Mouse (Mus musculus) CH12.LX (cell line): ENCODE measurements around the gene 2310039H08Rik. TPM values are rescaled to one million over a fixed set of nuclear protein-coding genes. Genes with fewer than 3 reads are reported as not detected.

Source experiments
- DNase-seq: peaks from one replicate; pipeline ENCODE4 v3.0.0-alpha.2; 2013; ENCODE audit errors: extremely low read depth
- H3K27ac ChIP-seq: 2 replicates; pipeline ENCODE4 v1.5.1; 2012; ENCODE audit warnings: low read depth, mild to moderate bottlenecking, control low read depth, moderate library complexity; ENCODE audit not compliant: insufficient read depth
- H3K27me3 ChIP-seq: replicated peaks from 2 replicates; pipeline ENCODE3; 2012; ENCODE audit warnings: inconsistent platforms
- H3K36me3 ChIP-seq, 2 experiments: replicated peaks in 1 of 2; 2 replicates each; pipeline versions ENCODE3 to v1.6.1; 2012; ENCODE audit warnings: inconsistent platforms in 1 of 2, low read length in 1 of 2, mild to moderate bottlenecking in 1 of 2, mixed read lengths in 1 of 2, moderate library complexity in 1 of 2; ENCODE audit not compliant: control insufficient read depth in 1 of 2, insufficient read depth in 1 of 2
- H3K4me1 ChIP-seq, 2 experiments: 2 replicates each; pipeline ENCODE4 v1.6.1; 2012; ENCODE audit warnings: inconsistent platforms in 1 of 2, moderate library complexity in 1 of 2; ENCODE audit not compliant: insufficient read depth in 2 of 2, control insufficient read depth in 1 of 2
- H3K4me2 ChIP-seq: 2 replicates; pipeline ENCODE4 v1.6.1; 2012; ENCODE audit warnings: low read depth, mild to moderate bottlenecking, control low read depth; ENCODE audit not compliant: poor library complexity, insufficient read depth, severe bottlenecking
- H3K4me3 ChIP-seq, 3 experiments: fragments of 150-350 bp in 1 of 3; sonication (generic) in 1 of 3; replicated peaks in 1 of 3; 2 replicates each; pipeline versions ENCODE3 to v1.5.1; 2011 to 2012; ENCODE audit warnings: low read depth in 2 of 3, low read length in 2 of 3, mild to moderate bottlenecking in 2 of 3, moderate library complexity in 2 of 3, control low read depth in 1 of 3, improper control_type of control experiment in 1 of 3, inconsistent platforms in 1 of 3, mixed read lengths in 1 of 3; ENCODE audit not compliant: poor library complexity in 1 of 3
- H3K79me2 ChIP-seq: replicated peaks from 2 replicates; pipeline ENCODE4 v1.6.1; 2012; ENCODE audit warnings: mild to moderate bottlenecking, moderate library complexity; ENCODE audit not compliant: control insufficient read depth, poor library complexity, insufficient read depth, severe bottlenecking; ENCODE audit errors: extremely low read depth
- H3K9ac ChIP-seq: 2 replicates; pipeline ENCODE4 v1.6.1; 2012; ENCODE audit warnings: low read depth, mild to moderate bottlenecking, control low read depth, moderate library complexity; ENCODE audit not compliant: insufficient read depth
- H3K9me3 ChIP-seq: replicated peaks from 2 replicates; pipeline ENCODE3; 2012; ENCODE audit warnings: low read length, inconsistent platforms, mixed read lengths
- BHLHE40 ChIP-seq: IDR thresholded peaks from 2 replicates; pipeline ENCODE4 v1.6.1; 2011; ENCODE audit warnings: mild to moderate bottlenecking, low read depth, low read length, improper control_type of control experiment
- CHD1 ChIP-seq: IDR thresholded peaks from 2 replicates; pipeline ENCODE4 v1.6.1; 2012; ENCODE audit warnings: low read depth, low read length, improper control_type of control experiment, inconsistent platforms
- CTCF ChIP-seq, 2 experiments: IDR thresholded peaks in 1 of 2; conservative IDR thresholded peaks in 1 of 2; 2 replicates each; pipeline ENCODE4 v1.5.1; 2011 to 2012; ENCODE audit warnings: low read depth in 2 of 2, low read length in 2 of 2, improper control_type of control experiment in 1 of 2, inconsistent platforms in 1 of 2, mild to moderate bottlenecking in 1 of 2, moderate library complexity in 1 of 2
- E2F4 ChIP-seq: IDR thresholded peaks from 2 replicates; pipeline ENCODE4 v1.6.1; 2011; ENCODE audit warnings: low read depth, low read length, improper control_type of control experiment; ENCODE audit not compliant: insufficient replicate concordance
- EP300 ChIP-seq: IDR thresholded peaks from 2 replicates; pipeline ENCODE4 v1.6.1; 2011; ENCODE audit warnings: low read length, improper control_type of control experiment
- GABPA ChIP-seq: IDR thresholded peaks from 2 replicates; pipeline ENCODE4 v1.6.1; 2012; ENCODE audit warnings: low read depth, low read length, improper control_type of control experiment, inconsistent platforms; ENCODE audit not compliant: insufficient replicate concordance
- IRF4 ChIP-seq: IDR thresholded peaks from 2 replicates; pipeline ENCODE4 v1.6.1; 2014; ENCODE audit warnings: low read depth, mild to moderate bottlenecking, inconsistent platforms, low read length, improper control_type of control experiment
- JUN ChIP-seq: IDR thresholded peaks from 2 replicates; pipeline ENCODE4 v1.6.1; 2011; ENCODE audit warnings: low read depth, mild to moderate bottlenecking, low read length, improper control_type of control experiment, moderate library complexity; ENCODE audit not compliant: insufficient read depth
- JUND ChIP-seq: conservative IDR thresholded peaks from 2 replicates; pipeline ENCODE4 v1.6.1; 2011; ENCODE audit warnings: low read depth, low read length, improper control_type of control experiment
- KAT2A ChIP-seq: IDR thresholded peaks from 2 replicates; pipeline ENCODE4 v1.6.1; 2012; ENCODE audit warnings: low read length, improper control_type of control experiment, inconsistent platforms; ENCODE audit not compliant: insufficient replicate concordance
- MAFK ChIP-seq: IDR thresholded peaks from 2 replicates; pipeline ENCODE4 v1.6.1; 2011; ENCODE audit warnings: low read length, improper control_type of control experiment; ENCODE audit not compliant: insufficient replicate concordance
- MAX ChIP-seq: IDR thresholded peaks from 2 replicates; pipeline ENCODE4 v1.6.1; 2011; ENCODE audit warnings: low read length, improper control_type of control experiment
- MAZ ChIP-seq: IDR thresholded peaks from 2 replicates; pipeline ENCODE4 v1.6.1; 2012; ENCODE audit warnings: low read depth, mild to moderate bottlenecking, inconsistent platforms, low read length, improper control_type of control experiment, moderate library complexity
- MYC ChIP-seq: IDR thresholded peaks from 2 replicates; pipeline ENCODE4 v1.6.1; 2011; ENCODE audit warnings: low read depth, mild to moderate bottlenecking, improper control_type of control experiment, low read length
- NELFE ChIP-seq: IDR thresholded peaks from 2 replicates; pipeline ENCODE4 v1.6.1; 2011; ENCODE audit warnings: low read depth, low read length, improper control_type of control experiment
- POLR2A ChIP-seq: IDR thresholded peaks from 2 replicates; pipeline ENCODE4 v1.6.1; 2011; ENCODE audit warnings: low read depth, mild to moderate bottlenecking, improper control_type of control experiment, low read length
- POLR2AphosphoS2 ChIP-seq: IDR thresholded peaks from 2 replicates; pipeline ENCODE4 v1.6.1; 2011; ENCODE audit warnings: low read depth, low read length, improper control_type of control experiment
- SIN3A ChIP-seq: IDR thresholded peaks from 2 replicates; pipeline ENCODE4 v1.6.1; 2012; ENCODE audit warnings: low read length, improper control_type of control experiment, inconsistent platforms
- SMC3 ChIP-seq: IDR thresholded peaks from 2 replicates; pipeline ENCODE4 v1.6.1; 2011; ENCODE audit warnings: low read depth, low read length, improper control_type of control experiment
- TCF12 ChIP-seq: IDR thresholded peaks from 2 replicates; pipeline ENCODE4 v1.6.1; 2014; ENCODE audit warnings: low read depth, mild to moderate bottlenecking, inconsistent platforms, low read length, improper control_type of control experiment
- USF2 ChIP-seq: conservative IDR thresholded peaks from 2 replicates; pipeline ENCODE4 v1.6.1; 2011; ENCODE audit warnings: low read depth, low read length, improper control_type of control experiment
- ZC3H11A ChIP-seq: IDR thresholded peaks from 2 replicates; pipeline ENCODE4 v1.6.1; 2012; ENCODE audit warnings: low read depth, mild to moderate bottlenecking, inconsistent platforms, low read length, improper control_type of control experiment
- ZNF384 ChIP-seq: IDR thresholded peaks from 2 replicates; pipeline ENCODE4 v1.6.1; 2012; ENCODE audit warnings: low read depth, low read length, improper control_type of control experiment, inconsistent platforms
- dilution Hi-C: fragments of 300-500 bp; cut with MboI; formaldehyde crosslinking; loops from 2 replicates; pipeline ENCODE4 v1.14.3; 2020; ENCODE audit warnings: low sequenced_read_pairs; ENCODE audit not compliant: extremely low pct_unique_long_range_greater_than_20kb, extremely low pct_ligation_motif_present
- in situ Hi-C: fragments of 300-500 bp; cut with MboI; formaldehyde crosslinking; loops from 3 replicates; pipeline ENCODE4 v1.14.3; 2019; ENCODE audit warnings: low sequenced_read_pairs, low pct_ligation_motif_present, low pct_unique_long_range_greater_than_20kb, mixed read lengths
- polyA plus RNA-seq: library from polyadenylated mRNA; unstranded; fragments of >175 nt; gene quantifications from 2 replicates; pipeline ENCODE4 v1.2.1, GENCODE M21; 2012; ENCODE audit warnings: low read depth; ENCODE audit not compliant: insufficient read length
- total RNA-seq, 2 experiments: library from RNA; depleted of rRNA; stranded (reverse); fragments of 300-350 nt in 1 of 2; fragments of >200 nt in 1 of 2; gene quantifications; 2 replicates each; pipeline ENCODE4 v1.2.3; 2012 to 2014

2310039H08Rik gene
- total and polyA plus RNA-seq, 3 experiments: 33.3 to 79.3 (median 65.8) TPM

- dilution Hi-C loops: no loop called here
- Histone ChIP-seq H3K9ac (no peak overlapping the region), H3K36me3 (peaks cover 50 to 76% of the 10 kb centered on the region in 2 experiments)
These were observed 35.9 kb downstream of the 2310039H08Rik start for GRCm38 (mm10) chr17:46808376-46808775.

GRCm38 (mm10) chr17:46809131-46809830 is 36.8 kb downstream of the 2310039H08Rik start:
- dilution Hi-C loops (no loop called here), in situ Hi-C loops (no loop called here)
- no peaks in the 10 kb centered on the region for H3K79me2 ChIP-seq
- peaks cover 55 to 83% of the 10 kb centered on the region in 2 experiments for H3K36me3 ChIP-seq
- H3K27ac ChIP-seq: no peak overlapping the region
- no peaks in the 10 kb centered on the region for H3K9me3 ChIP-seq
- no peak for DNase-seq
- H3K27me3 ChIP-seq: no peaks in the 10 kb centered on the region
- TF ChIP-seq MAFK (no peak), SIN3A (no peak), USF2 (no peak), CTCF (conservative IDR thresholded peaks at IDR 0.05 in 1 of 2, IDR thresholded peaks at IDR 0.05 in 1 of 2; ENCODE audit: low read depth in 2 of 2, low read length in 2 of 2) (no peak), SMC3 (no peak), IRF4 (no peak), POLR2AphosphoS2 (no peak), MYC (no peak)
- H3K9ac ChIP-seq: no peak overlapping the region
- no peaks in the 10 kb centered on the region for H3K4me1 ChIP-seq
- H3K4me2 ChIP-seq: no peak overlapping the region
- no peak overlapping the region for H3K4me3 ChIP-seq

More at GRCm38 (mm10) chr17:46808376-46808775, 35.9 kb downstream of the 2310039H08Rik start:
- no peaks in the 10 kb centered on the region for H3K9me3 ChIP-seq
- no peak overlapping the region for H3K27ac ChIP-seq
- DNase-seq: no peak
- TF ChIP-seq BHLHE40: no peak
- no peak for TF ChIP-seq E2F4
- TF ChIP-seq JUND: no peak
- TF ChIP-seq EP300: no peak
- TF ChIP-seq JUN: no peak
- TF ChIP-seq MAX: no peak
- no peak for TF ChIP-seq MYC
- no peak for TF ChIP-seq POLR2A
- TF ChIP-seq ZC3H11A: no peak
- no peak for TF ChIP-seq NELFE
- no peak for TF ChIP-seq TCF12
- no peak for TF ChIP-seq MAZ
- no peak for TF ChIP-seq KAT2A
- TF ChIP-seq GABPA: no peak
- TF ChIP-seq ZNF384: no peak
- no peak for TF ChIP-seq MAFK
- TF ChIP-seq CHD1: no peak
- no peak for TF ChIP-seq IRF4
- H3K4me1 ChIP-seq: no peaks in the 10 kb centered on the region
- no peaks in the 10 kb centered on the region for H3K79me2 ChIP-seq
- H3K27me3 ChIP-seq: no peaks in the 10 kb centered on the region
- in situ Hi-C loops: no loop called here
- no peak overlapping the region for H3K4me3 ChIP-seq
- H3K4me2 ChIP-seq: no peak overlapping the region
